Mouse (Mus musculus): ENCODE measurements around the gene Cnih2. TPM values are rescaled to one million over a fixed set of nuclear protein-coding genes. Genes with fewer than 3 reads are reported as not detected.
A peak's percentile ranks its signal among the peaks of the same experiment; 100 is the strongest.
"Not testable (repeated sequence)": the region's sequence is repeated elsewhere in the genome, so short reads cannot be mapped to it uniquely, and the experiment has no call there.

The Cnih2 gene
- total RNA-seq, 2 experiments from 2014 or later, result not detected

- no peak for ATAC-seq (replicated peaks; ENCODE audit: poor library complexity, severe bottlenecking)
These were observed 3.4 kb downstream of the Cnih2 start for GRCm38 (mm10) chr19:5094746-5095417.

- peak; percentile 91 for ATAC-seq (replicated peaks; ENCODE audit: poor library complexity, severe bottlenecking)
These were observed 4.1 kb downstream of the Cnih2 start for GRCm38 (mm10) chr19:5094243-5094632.

GRCm38 (mm10) chr19:5093481-5094242 lies 4.7 kb downstream of the Cnih2 start:
- ATAC-seq (replicated peaks; ENCODE audit: poor library complexity, severe bottlenecking), result no peak

- ATAC-seq (replicated peaks; ENCODE audit: poor library complexity, severe bottlenecking), result no peak
These were observed 6.2 kb downstream of the Cnih2 start for GRCm38 (mm10) chr19:5092083-5092482.

- ATAC-seq (replicated peaks; ENCODE audit: poor library complexity, severe bottlenecking), result no peak
These were observed 9.0 kb downstream of the Cnih2 start for GRCm38 (mm10) chr19:5089324-5089723.

GRCm38 (mm10) chr19:5087884-5088728 lies 10.2 kb downstream of the Cnih2 start, which contains the start of gene Yif1a:
Gene Yif1a, plus strand, starts transcription at chr19:5088538.
- ATAC-seq (replicated peaks; ENCODE audit: poor library complexity, severe bottlenecking), result peak; percentile 86

- ATAC-seq (replicated peaks; ENCODE audit: poor library complexity, severe bottlenecking), result not testable (repeated sequence)
These were observed 11.8 kb downstream of the Cnih2 start for GRCm38 (mm10) chr19:5086533-5086932.

GRCm38 (mm10) chr19:5085145-5085863 lies 13.0 kb downstream of the Cnih2 start, which contains the start of gene Tmem151a:
Gene Tmem151a, minus strand, starts transcription at chr19:5085531.
- peak; percentile 17; the same call in 1 of the 2 replicates for ATAC-seq (replicated peaks; ENCODE audit: poor library complexity, severe bottlenecking)

- ATAC-seq (replicated peaks; ENCODE audit: poor library complexity, severe bottlenecking), result no peak
These were observed 13.5 kb downstream of the Cnih2 start for GRCm38 (mm10) chr19:5084834-5085144.

GRCm38 (mm10) chr19:5083961-5084833 lies 14.1 kb downstream of the Cnih2 start:
- ATAC-seq (replicated peaks; ENCODE audit: poor library complexity, severe bottlenecking), result no peak

- ATAC-seq (replicated peaks; ENCODE audit: poor library complexity, severe bottlenecking), result no peak
These were observed 15.7 kb downstream of the Cnih2 start for GRCm38 (mm10) chr19:5082596-5082995.

GRCm38 (mm10) chr19:5082005-5082404 lies 16.3 kb downstream of the Cnih2 start:
- ATAC-seq (replicated peaks; ENCODE audit: poor library complexity, severe bottlenecking), result no peak

- no peak for ATAC-seq (replicated peaks; ENCODE audit: poor library complexity, severe bottlenecking)
These were observed 19.0 kb downstream of the Cnih2 start for GRCm38 (mm10) chr19:5079279-5079678.

GRCm38 (mm10) chr19:5073518-5073917 lies 24.8 kb downstream of the Cnih2 start:
- ATAC-seq (replicated peaks; ENCODE audit: poor library complexity, severe bottlenecking), result no peak

GRCm38 (mm10) chr19:5073028-5073427 lies 25.3 kb downstream of the Cnih2 start:
- ATAC-seq (replicated peaks; ENCODE audit: poor library complexity, severe bottlenecking), result no peak; the same call in 1 of the 2 replicates

GRCm38 (mm10) chr19:5072389-5073019 lies 25.8 kb downstream of the Cnih2 start:
- ATAC-seq (replicated peaks; ENCODE audit: poor library complexity, severe bottlenecking), result no peak

GRCm38 (mm10) chr19:5071545-5072369 lies 26.6 kb downstream of the Cnih2 start:
- peak; percentile 72 for ATAC-seq (replicated peaks; ENCODE audit: poor library complexity, severe bottlenecking)

GRCm38 (mm10) chr19:5071077-5071476 lies 27.2 kb downstream of the Cnih2 start:
- no peak for ATAC-seq (replicated peaks; ENCODE audit: poor library complexity, severe bottlenecking)
